Mouse (Mus musculus): ENCODE results near the gene Ilf3. TPM values are rescaled to one million over a fixed set of nuclear protein-coding genes. Genes with fewer than 3 reads are reported as not detected.

Gene Ilf3
- polyA plus RNA-seq, 1 experiment, result 54.2 TPM

- peaks cover 9% of the 10 kb centered on the region; the same call in 1 of the 2 replicates for H3K4me1 ChIP-seq (ENCODE audit: control insufficient read depth, insufficient read depth, insufficient read length)
- TF ChIP-seq CTCF (IDR thresholded peaks at IDR 0.05; ENCODE audit: extremely low read depth, insufficient read depth, insufficient read length, insufficient replicate concordance) (no peak), POLR2A (IDR thresholded peaks at IDR 0.05; ENCODE audit: low read depth, low read length) (no peak)
- no peak for DNase-seq (ENCODE audit: low read depth in 1 of 2, low spot score in 2 of 2)
- H3K36me3 ChIP-seq (ENCODE audit: control insufficient read depth, insufficient read depth, low read length), result peaks cover under 1% of the 10 kb centered on the region; the same call in 1 of the 2 replicates
- H3K27ac ChIP-seq (ENCODE audit: insufficient read depth, low read length), result peak overlapping the region; percentile 92; the same call in 1 of the 2 replicates
- H3K27me3 ChIP-seq (ENCODE audit: control insufficient read depth, insufficient read depth, low read length), result no peaks in the 10 kb centered on the region
- 1% methylated on average over 6 of the region's 6 CpGs for WGBS
- H3K4me3 ChIP-seq (ENCODE audit: extremely low read depth, insufficient read depth, insufficient read length), result peak overlapping the region; percentile 92
Observed at GRCm38 (mm10) chr9:21425556-21425945, 57.9 kb downstream of the Ilf3 start.

DNA sequence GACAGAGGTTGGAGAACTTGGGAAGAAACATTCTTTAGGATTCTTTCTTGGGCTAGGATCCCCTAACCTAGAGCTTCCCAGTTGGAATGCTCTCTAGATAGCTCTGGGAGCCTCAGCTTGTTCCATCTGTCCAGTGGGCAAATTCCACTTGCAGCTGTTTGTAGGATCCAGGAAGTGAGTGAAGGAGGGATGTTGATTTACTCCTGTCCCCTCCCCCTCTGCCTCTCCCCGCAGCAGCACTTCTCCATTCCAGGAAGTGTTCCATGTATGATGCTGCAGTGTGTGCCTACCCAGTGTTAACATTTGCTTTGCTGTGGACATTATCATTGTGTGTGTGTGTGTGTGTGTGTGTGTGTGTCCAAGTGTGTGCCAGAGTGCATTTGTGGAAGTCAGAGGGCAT lies 58.3 kb downstream of the Ilf3 start:
- no peaks in the 10 kb centered on the region for H3K36me3 ChIP-seq (ENCODE audit: control insufficient read depth, insufficient read depth, low read length)
- H3K27ac ChIP-seq (ENCODE audit: insufficient read depth, low read length), result no peak overlapping the region
- DNase-seq (ENCODE audit: low read depth in 1 of 2, low spot score in 2 of 2), result no peak
- H3K4me3 ChIP-seq (ENCODE audit: extremely low read depth, insufficient read depth, insufficient read length), result peak overlapping the region; percentile 92
- no peaks in the 10 kb centered on the region for H3K27me3 ChIP-seq (ENCODE audit: control insufficient read depth, insufficient read depth, low read length)
- 0% methylated on average over 1 of the region's 1 CpGs for WGBS
- TF ChIP-seq CTCF (IDR thresholded peaks at IDR 0.05; ENCODE audit: extremely low read depth, insufficient read depth, insufficient read length, insufficient replicate concordance) (no peak), POLR2A (IDR thresholded peaks at IDR 0.05; ENCODE audit: low read depth, low read length) (no peak)
- peaks cover 13% of the 10 kb centered on the region; the same call in 1 of the 2 replicates for H3K4me1 ChIP-seq (ENCODE audit: control insufficient read depth, insufficient read depth, insufficient read length)

- peaks cover 13% of the 10 kb centered on the region; the same call in 1 of the 2 replicates for H3K4me1 ChIP-seq (ENCODE audit: control insufficient read depth, insufficient read depth, insufficient read length)
- DNase-seq (ENCODE audit: low read depth in 1 of 2, low spot score in 2 of 2), result no peak
- TF ChIP-seq CTCF (IDR thresholded peaks at IDR 0.05; ENCODE audit: extremely low read depth, insufficient read depth, insufficient read length, insufficient replicate concordance), result no peak
- no peak for TF ChIP-seq POLR2A (IDR thresholded peaks at IDR 0.05; ENCODE audit: low read depth, low read length)
- H3K36me3 ChIP-seq (ENCODE audit: control insufficient read depth, insufficient read depth, low read length), result no peaks in the 10 kb centered on the region
- WGBS, result 42% methylated on average over 2 of the region's 2 CpGs
- H3K27ac ChIP-seq (ENCODE audit: insufficient read depth, low read length), result no peak overlapping the region
- no peaks in the 10 kb centered on the region for H3K27me3 ChIP-seq (ENCODE audit: control insufficient read depth, insufficient read depth, low read length)
- no peak overlapping the region for H3K4me3 ChIP-seq (ENCODE audit: extremely low read depth, insufficient read depth, insufficient read length)
Observed at GRCm38 (mm10) chr9:21426525-21426924, 58.9 kb downstream of the Ilf3 start.

GRCm38 (mm10) chr9:21427773-21428172 lies 60.1 kb downstream of the Ilf3 start:
- no peak for TF ChIP-seq POLR2A (IDR thresholded peaks at IDR 0.05; ENCODE audit: low read depth, low read length)
- TF ChIP-seq CTCF (IDR thresholded peaks at IDR 0.05; ENCODE audit: extremely low read depth, insufficient read depth, insufficient read length, insufficient replicate concordance), result no peak
- DNase-seq (ENCODE audit: low read depth in 1 of 2, low spot score in 2 of 2), result no peak
- no peaks in the 10 kb centered on the region for H3K36me3 ChIP-seq (ENCODE audit: control insufficient read depth, insufficient read depth, low read length)
- H3K27ac ChIP-seq (ENCODE audit: insufficient read depth, low read length), result no peak overlapping the region
- H3K27me3 ChIP-seq (ENCODE audit: control insufficient read depth, insufficient read depth, low read length), result no peaks in the 10 kb centered on the region
- H3K4me3 ChIP-seq (ENCODE audit: extremely low read depth, insufficient read depth, insufficient read length), result no peak overlapping the region
- 93% methylated on average over 2 of the region's 2 CpGs for WGBS
- peaks cover 13% of the 10 kb centered on the region; the same call in 1 of the 2 replicates for H3K4me1 ChIP-seq (ENCODE audit: control insufficient read depth, insufficient read depth, insufficient read length)

DNA sequence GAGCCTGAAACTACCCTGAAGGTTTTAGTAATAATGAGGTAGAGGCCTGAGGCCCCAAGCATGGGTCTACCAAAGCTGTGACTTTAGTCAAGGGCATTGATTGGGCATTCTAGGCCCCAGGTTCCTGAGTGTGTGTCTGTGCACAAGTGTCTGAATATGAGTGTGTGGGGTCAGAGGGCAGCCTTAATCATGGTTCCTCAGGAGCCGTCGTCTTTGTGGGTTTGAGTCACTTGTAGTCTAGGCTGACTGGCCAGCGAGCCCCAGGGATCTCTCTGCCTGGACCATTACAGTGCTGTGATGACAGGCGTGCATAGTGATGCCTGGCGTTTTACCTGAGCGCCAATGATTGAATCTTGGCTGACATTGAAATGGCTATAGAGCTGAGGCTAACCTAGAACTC lies 60.5 kb downstream of the Ilf3 start:
- TF ChIP-seq CTCF (IDR thresholded peaks at IDR 0.05; ENCODE audit: extremely low read depth, insufficient read depth, insufficient read length, insufficient replicate concordance), result no peak
- no peak for TF ChIP-seq POLR2A (IDR thresholded peaks at IDR 0.05; ENCODE audit: low read depth, low read length)
- Histone ChIP-seq H3K4me1 (ENCODE audit: control insufficient read depth, insufficient read depth, insufficient read length) (peaks cover 13% of the 10 kb centered on the region; the same call in 1 of the 2 replicates), H3K4me3 (ENCODE audit: extremely low read depth, insufficient read depth, insufficient read length) (no peak overlapping the region), H3K27me3 (ENCODE audit: control insufficient read depth, insufficient read depth, low read length) (no peaks in the 10 kb centered on the region), H3K36me3 (ENCODE audit: control insufficient read depth, insufficient read depth, low read length) (no peaks in the 10 kb centered on the region), H3K27ac (ENCODE audit: insufficient read depth, low read length) (no peak overlapping the region)
- DNase-seq (ENCODE audit: low read depth in 1 of 2, low spot score in 2 of 2), result no peak
- 93% methylated on average over 6 of the region's 6 CpGs for WGBS

- TF ChIP-seq CTCF (IDR thresholded peaks at IDR 0.05; ENCODE audit: extremely low read depth, insufficient read depth, insufficient read length, insufficient replicate concordance) (no peak), POLR2A (IDR thresholded peaks at IDR 0.05; ENCODE audit: low read depth, low read length) (no peak)
- 73% methylated on average over 7 of the region's 7 CpGs for WGBS
- no peak for DNase-seq (ENCODE audit: low read depth in 1 of 2, low spot score in 2 of 2)
- Histone ChIP-seq H3K4me1 (ENCODE audit: control insufficient read depth, insufficient read depth, insufficient read length) (peaks cover 17% of the 10 kb centered on the region; the same call in 1 of the 2 replicates), H3K27ac (ENCODE audit: insufficient read depth, low read length) (no peak overlapping the region), H3K27me3 (ENCODE audit: control insufficient read depth, insufficient read depth, low read length) (no peaks in the 10 kb centered on the region), H3K36me3 (ENCODE audit: control insufficient read depth, insufficient read depth, low read length) (no peaks in the 10 kb centered on the region), H3K4me3 (ENCODE audit: extremely low read depth, insufficient read depth, insufficient read length) (no peak overlapping the region)
Observed at GRCm38 (mm10) chr9:21430724-21431123, 63.1 kb downstream of the Ilf3 start.

DNA sequence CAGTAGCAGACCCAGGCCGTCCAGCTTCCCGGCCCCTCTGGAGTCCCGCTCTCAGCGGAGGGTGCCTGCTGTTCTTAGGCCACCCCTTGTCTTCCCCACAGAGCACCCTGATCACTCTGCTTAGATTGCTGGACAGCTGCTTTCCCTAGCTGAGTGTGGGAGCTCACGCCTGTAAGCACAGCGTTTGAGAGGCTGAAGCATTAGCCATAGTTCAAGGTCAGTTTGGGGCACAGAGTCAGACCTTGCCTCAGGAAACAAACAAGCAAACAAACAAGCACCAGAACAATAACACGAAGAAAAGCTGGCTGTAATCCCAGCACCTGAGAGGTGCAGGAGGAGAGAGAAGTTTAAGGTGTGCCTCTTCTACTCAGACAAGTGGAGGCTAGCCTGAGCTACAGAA lies 64.4 kb downstream of the Ilf3 start:
- TF ChIP-seq POLR2A (IDR thresholded peaks at IDR 0.05; ENCODE audit: low read depth, low read length), result no peak
- no peak for TF ChIP-seq CTCF (IDR thresholded peaks at IDR 0.05; ENCODE audit: extremely low read depth, insufficient read depth, insufficient read length, insufficient replicate concordance)
- Histone ChIP-seq H3K4me1 (ENCODE audit: control insufficient read depth, insufficient read depth, insufficient read length) (peaks cover 24% of the 10 kb centered on the region; the same call in 1 of the 2 replicates), H3K27ac (ENCODE audit: insufficient read depth, low read length) (no peak overlapping the region), H3K4me3 (ENCODE audit: extremely low read depth, insufficient read depth, insufficient read length) (no peak overlapping the region), H3K36me3 (ENCODE audit: control insufficient read depth, insufficient read depth, low read length) (no peaks in the 10 kb centered on the region), H3K27me3 (ENCODE audit: control insufficient read depth, insufficient read depth, low read length) (no peaks in the 10 kb centered on the region)
- 95% methylated on average over 7 of the region's 7 CpGs for WGBS
- DNase-seq (ENCODE audit: low read depth in 1 of 2, low spot score in 2 of 2), result no peak
